Mouse (Mus musculus) liver, adult 2 months (tissue): ENCODE results near the gene Actbl2. TPM values are rescaled to one million over a fixed set of nuclear protein-coding genes. Genes with fewer than 3 reads are reported as not detected.

Experiments
- DNase-seq: peaks from one replicate; pipeline ENCODE4 v3.0.0-alpha.2; 2011; ENCODE audit warnings: low read depth, low spot score; ENCODE audit errors: extremely low read depth
- H3K27ac ChIP-seq: fragments of 200-500 bp; replicated peaks from 2 replicates; pipeline ENCODE4 v1.5.1; 2012; ENCODE audit warnings: low read depth, mild to moderate bottlenecking, control low read depth, inconsistent platforms, low read length; ENCODE audit not compliant: insufficient read depth
- H3K27me3 ChIP-seq: fragments of 200-500 bp; 2 replicates; pipeline ENCODE4 v1.6.1; 2012; ENCODE audit warnings: mild to moderate bottlenecking, moderate library complexity, low read length, inconsistent platforms; ENCODE audit not compliant: control insufficient read depth, insufficient read depth
- H3K36me3 ChIP-seq: fragments of 200-500 bp; 2 replicates; pipeline ENCODE4 v1.6.1; 2012; ENCODE audit warnings: low read length, inconsistent platforms; ENCODE audit not compliant: control insufficient read depth, insufficient read depth
- H3K4me1 ChIP-seq: fragments of 200-500 bp; 2 replicates; pipeline ENCODE4 v1.6.1; 2011; ENCODE audit warnings: low read length; ENCODE audit not compliant: control insufficient read depth, insufficient read depth
- H3K4me3 ChIP-seq: fragments of 200-500 bp; 2 replicates; pipeline ENCODE4 v1.5.1; 2011; ENCODE audit warnings: low read depth, mild to moderate bottlenecking, control low read depth, low read length, moderate library complexity; ENCODE audit not compliant: insufficient read depth
- H3K79me2 ChIP-seq: fragments of 200-500 bp; 2 replicates; pipeline ENCODE4 v1.6.1; 2012; ENCODE audit warnings: inconsistent platforms, mild to moderate bottlenecking, low read length, moderate library complexity; ENCODE audit not compliant: control insufficient read depth, insufficient read depth
- H3K9ac ChIP-seq: fragments of 200-500 bp; 2 replicates; pipeline ENCODE4 v1.6.1; 2012; ENCODE audit warnings: low read depth, mild to moderate bottlenecking, control low read depth, inconsistent platforms, low read length
- CTCF ChIP-seq: fragments of 200-500 bp; IDR thresholded peaks from 2 replicates; pipeline ENCODE4 v1.5.1; 2011; ENCODE audit warnings: low read depth, low read length, control low read depth
- POLR2A ChIP-seq: fragments of 200-500 bp; IDR thresholded peaks from 2 replicates; pipeline ENCODE4 v1.6.1; 2011; ENCODE audit warnings: low read length, control low read depth; ENCODE audit not compliant: insufficient read depth; ENCODE audit errors: extremely low read depth
- WGBS: fragments of 180-500 bp; shearing (Covaris S2); methylation state at CpG from one replicate; pipeline ENCODE4 v1.1.7; 2018; 5-methylcytosine and 5-hydroxymethylcytosine counted together
- polyA plus RNA-seq: library from polyadenylated mRNA; depleted of rRNA; stranded (reverse); fragments of >200 nt; gene quantifications from 2 replicates; pipeline ENCODE4 v1.2.3, GENCODE M21; 2012
- total RNA-seq: library from RNA; depleted of rRNA; stranded (reverse); fragments of >200 nt; gene quantifications from 2 replicates; pipeline ENCODE4 v1.2.3, GENCODE M21; 2014

The Actbl2 gene
- total and polyA plus RNA-seq, 2 experiments, result not detected

- Histone ChIP-seq H3K27me3 (no peaks in the 10 kb centered on the region; the same call in 1 of the 2 replicates), H3K4me3 (no peak overlapping the region), H3K27ac (no peak overlapping the region), H3K36me3 (no peaks in the 10 kb centered on the region), H3K79me2 (no peaks in the 10 kb centered on the region), H3K9ac (no peak overlapping the region), H3K4me1 (peaks cover 5% of the 10 kb centered on the region)
- peak; percentile 6 for DNase-seq
- 74% methylated on average over 3 of the region's 3 CpGs for WGBS
- TF ChIP-seq CTCF (no peak), POLR2A (no peak)
These were observed 20.2 kb upstream of the Actbl2 start for GRCm38 (mm10) chr13:111234573-111234972.

- Histone ChIP-seq H3K27me3 (no peaks in the 10 kb centered on the region; the same call in 1 of the 2 replicates), H3K27ac (no peak overlapping the region), H3K9ac (no peak overlapping the region), H3K4me3 (no peak overlapping the region), H3K36me3 (no peaks in the 10 kb centered on the region), H3K4me1 (peaks cover 6% of the 10 kb centered on the region), H3K79me2 (no peaks in the 10 kb centered on the region)
- TF ChIP-seq CTCF (no peak), POLR2A (no peak)
- 28% methylated on average over 6 of the region's 6 CpGs for WGBS
- peak; percentile 88 for DNase-seq
These were observed 19.1 kb upstream of the Actbl2 start for GRCm38 (mm10) chr13:111235719-111236166.

- TF ChIP-seq CTCF (no peak), POLR2A (no peak)
- WGBS, result 85% methylated on average over 9 of the region's 9 CpGs
- H3K4me1 ChIP-seq, result peaks cover 6% of the 10 kb centered on the region
- no peak overlapping the region for H3K9ac ChIP-seq
- DNase-seq, result no peak
- H3K4me3 ChIP-seq, result no peak overlapping the region
- H3K36me3 ChIP-seq, result no peaks in the 10 kb centered on the region
- H3K27ac ChIP-seq, result no peak overlapping the region
- no peaks in the 10 kb centered on the region for H3K79me2 ChIP-seq
- H3K27me3 ChIP-seq, result no peaks in the 10 kb centered on the region; the same call in 1 of the 2 replicates
These were observed 18.4 kb upstream of the Actbl2 start for GRCm38 (mm10) chr13:111236461-111236864.

GRCm38 (mm10) chr13:111237296-111237695 lies 17.5 kb upstream of the Actbl2 start:
- Histone ChIP-seq H3K4me1 (peaks cover 6% of the 10 kb centered on the region), H3K4me3 (no peak overlapping the region), H3K27me3 (no peaks in the 10 kb centered on the region; the same call in 1 of the 2 replicates), H3K36me3 (no peaks in the 10 kb centered on the region), H3K79me2 (no peaks in the 10 kb centered on the region), H3K27ac (no peak overlapping the region), H3K9ac (no peak overlapping the region)
- WGBS, result 79% methylated on average over 1 of the region's 1 CpGs
- DNase-seq, result no peak
- TF ChIP-seq POLR2A (no peak), CTCF (no peak)

GRCm38 (mm10) chr13:111237865-111238465 lies 16.8 kb upstream of the Actbl2 start:
- no peak overlapping the region for H3K4me3 ChIP-seq
- peaks cover 6% of the 10 kb centered on the region for H3K4me1 ChIP-seq
- TF ChIP-seq CTCF, result peak; percentile 69
- no peak for TF ChIP-seq POLR2A
- peak; percentile 64 for DNase-seq
- H3K27me3 ChIP-seq, result no peaks in the 10 kb centered on the region; the same call in 1 of the 2 replicates
- no peak overlapping the region for H3K9ac ChIP-seq
- WGBS, result 27% methylated on average over 3 of the region's 3 CpGs
- H3K79me2 ChIP-seq, result no peaks in the 10 kb centered on the region
- no peak overlapping the region for H3K27ac ChIP-seq
- H3K36me3 ChIP-seq, result no peaks in the 10 kb centered on the region

- Histone ChIP-seq H3K4me1 (no peaks in the 10 kb centered on the region), H3K36me3 (no peaks in the 10 kb centered on the region), H3K9ac (no peak overlapping the region), H3K27me3 (no peaks in the 10 kb centered on the region; the same call in 1 of the 2 replicates), H3K79me2 (no peaks in the 10 kb centered on the region), H3K4me3 (no peak overlapping the region), H3K27ac (no peak overlapping the region)
- no peak for DNase-seq
- TF ChIP-seq POLR2A, result no peak
- TF ChIP-seq CTCF, result no peak
- 84% methylated on average over 5 of the region's 5 CpGs for WGBS
These were observed 3.7 kb upstream of the Actbl2 start for GRCm38 (mm10) chr13:111251106-111251505.
